Mouse (Mus musculus): ENCODE data around the gene Zfp867. TPM values are rescaled to one million over a fixed set of nuclear protein-coding genes. Genes with fewer than 3 reads are reported as not detected.
A peak's percentile ranks its signal among the peaks of the same experiment; 100 is the strongest.

The Zfp867 gene
- polyA plus RNA-seq (2015; fragmentation: Nextera tagmentation; extraction: Ambion mirVana) = 8.8 and 8.9 TPM in 2 replicates

DNA sequence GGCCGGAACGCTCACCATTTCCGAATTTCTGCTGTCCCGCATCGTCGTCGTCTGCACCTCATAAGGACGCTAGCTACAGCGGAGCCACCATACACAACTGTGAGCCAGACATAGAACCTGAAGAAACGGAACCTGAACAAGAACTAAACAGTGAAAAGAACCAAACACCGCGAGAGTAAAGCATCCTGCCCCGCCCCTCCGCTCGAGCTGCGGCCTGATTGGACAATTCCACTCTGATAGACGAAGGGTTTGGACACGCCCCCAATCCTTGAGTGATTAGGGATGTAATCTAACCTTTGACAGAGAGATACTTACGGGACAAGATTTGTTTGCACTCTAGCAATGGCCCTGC is at the start of gene Zfp867:
Gene Zfp867 (minus strand): TSS at position 149 of the 352 bp plus-strand sequence.
- peak; percentile 87 for ATAC-seq (ENCODE audit: insufficient number of reproducible peaks, low FRiP score, low TSS enrichment, low read depth)
- WGBS = 0% methylated on average over 19 of the region's 19 CpGs
- peak within 1 kb of the TSS; percentile 90 for H3K27ac ChIP-seq (replicated peaks)
- no peaks in the 10 kb centered on the region for H3K36me3 ChIP-seq
- H3K4me2 ChIP-seq (replicated peaks) = peak within 1 kb of the TSS; percentile 74
- H3K27me3 ChIP-seq = no peaks in the 10 kb centered on the region
- H3K9ac ChIP-seq = peak within 1 kb of the TSS; percentile 92
- peak within 1 kb of the TSS; percentile 86 for H3K4me3 ChIP-seq (replicated peaks)
- H3K4me1 ChIP-seq = peaks cover 5% of the 10 kb centered on the region
- no peaks in the 10 kb centered on the region for H3K9me3 ChIP-seq (replicated peaks)

DNA sequence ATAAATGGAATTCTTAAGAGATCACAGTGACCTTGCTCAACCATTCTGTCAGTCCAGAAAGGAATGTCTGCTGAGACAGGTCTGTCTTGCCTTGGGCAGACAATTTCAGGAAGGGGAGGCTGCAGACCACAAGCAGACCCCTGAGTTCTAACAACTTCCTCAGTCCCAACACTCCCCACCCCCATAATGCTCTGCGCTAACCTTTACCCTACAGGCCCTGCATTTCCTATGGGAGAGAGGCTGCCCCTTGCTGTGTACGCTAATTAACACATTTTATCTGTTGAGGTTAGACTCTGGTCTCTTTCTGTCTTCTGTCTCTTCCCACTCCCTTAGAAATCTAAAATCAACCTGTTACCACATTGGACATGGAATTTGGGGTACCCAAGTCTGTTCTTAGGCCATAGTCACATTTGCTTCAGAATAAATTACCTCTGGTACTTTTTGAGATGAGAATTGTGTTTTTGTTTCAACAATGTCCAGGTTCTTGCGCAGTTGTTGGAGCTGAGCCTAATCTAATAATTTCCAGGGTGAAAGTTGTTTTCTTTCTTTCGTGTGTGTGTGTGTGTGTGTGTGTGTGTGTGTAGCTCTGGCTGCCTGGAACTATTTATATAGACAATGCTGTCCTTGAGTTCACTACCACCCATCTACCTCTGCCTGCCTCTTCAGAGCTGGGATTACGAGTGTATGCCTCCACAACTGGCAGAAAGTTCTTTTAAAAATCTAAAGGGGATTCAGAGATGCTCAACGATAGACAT is 47.6 kb upstream of the Zfp867 start:
- 54% methylated on average over 6 of the region's 6 CpGs for WGBS

DNA sequence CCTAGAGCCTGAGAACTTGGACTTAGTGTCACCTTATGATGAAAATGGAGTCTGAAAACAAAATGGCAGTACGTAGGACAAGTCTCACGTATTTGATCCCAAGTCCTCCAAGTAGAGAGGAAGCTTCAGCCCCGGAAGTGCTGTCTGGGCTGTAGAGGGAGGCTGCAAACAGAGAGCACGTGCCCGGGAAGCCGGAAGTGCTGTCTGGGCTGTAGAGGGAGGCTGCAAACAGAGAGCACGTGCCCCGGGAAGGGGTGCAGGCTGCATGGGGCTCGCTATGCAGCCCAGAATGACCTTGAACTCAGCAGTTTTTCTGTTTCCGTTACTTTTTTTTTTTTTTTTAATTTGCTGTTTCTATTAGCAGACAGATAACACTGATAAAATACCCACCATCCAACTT is 46.0 kb upstream of the Zfp867 start:
- no peaks in the 10 kb centered on the region for H3K36me3 ChIP-seq
- H3K27me3 ChIP-seq = no peaks in the 10 kb centered on the region
- WGBS = 65% methylated on average over 10 of the region's 10 CpGs
- no peak overlapping the region for H3K4me2 ChIP-seq (replicated peaks)
- no peak overlapping the region for H3K9ac ChIP-seq
- no peaks in the 10 kb centered on the region for H3K4me1 ChIP-seq
- H3K27ac ChIP-seq (replicated peaks) = no peak overlapping the region
- ATAC-seq (ENCODE audit: insufficient number of reproducible peaks, low FRiP score, low TSS enrichment, low read depth) = no peak
- no peak overlapping the region for H3K4me3 ChIP-seq (replicated peaks)
- H3K9me3 ChIP-seq (replicated peaks) = no peaks in the 10 kb centered on the region

More for the DNA sequence above, 47.6 kb upstream of the Zfp867 start:
- Histone ChIP-seq H3K9me3 (replicated peaks) (no peaks in the 10 kb centered on the region), H3K36me3 (no peaks in the 10 kb centered on the region), H3K9ac (no peak overlapping the region), H3K4me3 (replicated peaks) (no peak overlapping the region), H3K4me1 (no peaks in the 10 kb centered on the region), H3K27ac (replicated peaks) (no peak overlapping the region), H3K27me3 (no peaks in the 10 kb centered on the region), H3K4me2 (replicated peaks) (no peak overlapping the region)
- ATAC-seq (ENCODE audit: insufficient number of reproducible peaks, low FRiP score, low TSS enrichment, low read depth) = no peak

DNA sequence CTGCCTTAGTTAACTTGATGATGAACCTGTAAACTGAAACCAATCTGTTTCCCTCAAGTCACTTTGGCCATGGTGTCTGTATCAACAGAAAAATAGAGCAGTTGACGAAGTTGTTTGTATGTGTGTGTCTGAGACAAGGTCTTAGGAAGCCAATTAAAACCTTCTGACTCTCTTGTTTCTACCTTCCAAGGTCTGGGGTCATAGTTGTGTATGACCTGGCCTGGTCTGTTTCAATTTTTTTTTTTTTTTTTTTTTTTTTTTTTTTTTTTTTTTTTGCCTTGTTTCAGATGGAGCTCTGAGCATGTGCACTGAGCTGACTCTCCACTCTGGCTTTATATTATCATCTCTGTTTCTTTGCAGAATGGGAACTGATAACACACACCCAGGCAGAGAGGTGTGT is 45.2 kb upstream of the Zfp867 start:
- H3K4me3 ChIP-seq (replicated peaks) = no peak overlapping the region
- H3K4me1 ChIP-seq = no peaks in the 10 kb centered on the region
- no peaks in the 10 kb centered on the region for H3K36me3 ChIP-seq
- H3K27me3 ChIP-seq = no peaks in the 10 kb centered on the region
- no peak overlapping the region for H3K9ac ChIP-seq
- H3K4me2 ChIP-seq (replicated peaks) = no peak overlapping the region
- 92% methylated on average over 1 of the region's 1 CpGs for WGBS
- H3K9me3 ChIP-seq (replicated peaks) = no peaks in the 10 kb centered on the region
- ATAC-seq (ENCODE audit: insufficient number of reproducible peaks, low FRiP score, low TSS enrichment, low read depth) = no peak
- no peak overlapping the region for H3K27ac ChIP-seq (replicated peaks)

DNA sequence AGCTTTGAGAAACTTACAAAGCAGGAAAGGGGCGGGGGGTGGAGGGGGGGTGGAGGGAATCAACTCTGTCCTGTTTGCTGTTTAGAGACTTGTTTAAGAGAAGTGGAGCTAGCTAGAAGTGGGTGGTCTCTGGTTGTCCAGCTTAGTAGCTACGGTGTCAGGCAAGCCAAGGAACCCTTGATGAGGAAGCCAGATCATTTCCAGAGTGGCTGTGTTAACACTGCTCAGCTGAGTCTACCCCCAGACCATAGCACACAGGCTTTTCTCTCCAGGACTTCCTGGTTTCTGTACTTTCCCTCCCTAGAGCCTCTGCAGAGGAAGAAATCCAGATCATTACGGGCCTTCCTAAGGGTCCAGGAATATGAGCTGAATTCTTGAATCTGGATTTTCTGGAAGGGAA is 42.5 kb upstream of the Zfp867 start:
- H3K4me2 ChIP-seq (replicated peaks) = no peak overlapping the region
- peak overlapping the region; percentile 7; the same call in 1 of the 2 replicates for H3K27ac ChIP-seq (replicated peaks)
- H3K36me3 ChIP-seq = peaks cover 8% of the 10 kb centered on the region; the same call in 1 of the 2 replicates
- no peak for ATAC-seq (ENCODE audit: insufficient number of reproducible peaks, low FRiP score, low TSS enrichment, low read depth)
- H3K9me3 ChIP-seq (replicated peaks) = no peaks in the 10 kb centered on the region
- WGBS = 36% methylated on average over 3 of the region's 3 CpGs
- H3K27me3 ChIP-seq = no peaks in the 10 kb centered on the region
- no peak overlapping the region for H3K9ac ChIP-seq
- H3K4me1 ChIP-seq = no peaks in the 10 kb centered on the region
- H3K4me3 ChIP-seq (replicated peaks) = no peak overlapping the region

DNA sequence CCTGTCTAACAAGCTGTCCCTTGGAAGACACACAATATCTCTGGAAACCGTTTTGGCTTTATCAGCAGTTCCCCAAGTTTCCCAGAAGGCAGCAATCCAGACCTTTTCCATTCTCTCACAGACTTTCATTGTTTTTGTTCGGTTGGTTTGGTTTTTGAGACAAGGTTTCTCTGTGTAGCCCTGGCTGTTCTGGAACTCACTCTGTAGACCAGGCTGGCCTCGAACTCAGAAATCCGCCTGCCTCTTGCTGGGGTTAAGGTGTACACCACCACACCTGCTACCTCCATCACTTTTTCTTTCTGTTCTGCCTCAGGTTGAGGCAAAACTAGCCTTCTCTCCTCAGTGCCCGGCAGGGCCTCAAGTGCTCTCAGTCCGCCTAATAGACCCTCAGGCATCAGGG is 42.1 kb upstream of the Zfp867 start:
- no peak for ATAC-seq (ENCODE audit: insufficient number of reproducible peaks, low FRiP score, low TSS enrichment, low read depth)
- Histone ChIP-seq H3K4me3 (replicated peaks) (no peak overlapping the region), H3K9ac (no peak overlapping the region), H3K36me3 (peaks cover 12% of the 10 kb centered on the region), H3K4me1 (no peaks in the 10 kb centered on the region), H3K27ac (replicated peaks) (peak overlapping the region; percentile 7; the same call in 1 of the 2 replicates), H3K27me3 (no peaks in the 10 kb centered on the region), H3K9me3 (replicated peaks) (no peaks in the 10 kb centered on the region), H3K4me2 (replicated peaks) (no peak overlapping the region)
- WGBS = 47% methylated on average over 6 of the region's 6 CpGs

DNA sequence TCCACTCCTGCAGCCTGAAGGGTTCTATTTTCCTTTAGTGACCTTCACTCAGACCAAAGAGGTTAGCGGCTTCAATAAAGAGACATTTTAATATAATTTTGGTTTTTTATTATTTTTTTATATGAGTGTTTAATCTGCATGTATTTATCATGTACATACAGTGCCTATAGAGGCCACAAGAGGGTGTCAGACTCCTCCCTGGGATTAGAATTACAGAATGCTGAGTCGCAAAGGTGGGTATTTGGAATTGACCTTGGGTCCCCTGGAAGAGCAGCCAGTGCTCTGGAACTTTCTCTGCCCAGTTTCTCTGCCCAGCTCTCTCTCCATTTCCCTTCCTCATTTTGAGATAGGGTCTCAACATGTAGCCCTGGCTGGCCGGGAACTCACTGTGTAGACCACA is 41.3 kb upstream of the Zfp867 start:
- 78% methylated on average over 3 of the region's 3 CpGs for WGBS
- Histone ChIP-seq H3K36me3 (peaks cover 12% of the 10 kb centered on the region), H3K9me3 (replicated peaks) (no peaks in the 10 kb centered on the region), H3K4me2 (replicated peaks) (no peak overlapping the region), H3K27ac (replicated peaks) (no peak overlapping the region), H3K9ac (no peak overlapping the region), H3K27me3 (no peaks in the 10 kb centered on the region), H3K4me3 (replicated peaks) (no peak overlapping the region), H3K4me1 (no peaks in the 10 kb centered on the region)
- ATAC-seq (ENCODE audit: insufficient number of reproducible peaks, low FRiP score, low TSS enrichment, low read depth) = no peak

DNA sequence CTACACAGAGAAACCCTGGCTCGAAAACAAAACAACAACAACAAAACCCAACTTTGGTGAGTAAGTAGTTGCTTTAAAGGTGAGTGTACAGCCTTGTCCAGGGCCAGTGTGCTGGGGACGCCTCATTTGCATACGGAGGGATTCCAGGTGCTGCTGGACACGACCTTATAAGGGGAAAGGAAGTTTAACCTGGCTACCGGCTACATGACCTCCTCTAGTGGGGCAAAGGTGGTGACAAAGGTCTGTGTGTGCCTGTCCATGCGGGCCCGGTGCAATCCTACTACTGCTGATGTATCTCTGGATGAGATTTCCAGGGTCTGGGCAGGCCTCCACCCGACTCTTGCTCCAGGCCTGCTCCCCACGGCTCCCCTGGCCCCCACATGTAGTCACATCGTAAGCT is 40.5 kb upstream of the Zfp867 start:
- H3K4me3 ChIP-seq (replicated peaks) = no peak overlapping the region
- no peak overlapping the region for H3K4me2 ChIP-seq (replicated peaks)
- ATAC-seq (ENCODE audit: insufficient number of reproducible peaks, low FRiP score, low TSS enrichment, low read depth) = no peak
- H3K27me3 ChIP-seq = no peaks in the 10 kb centered on the region
- WGBS = 77% methylated on average over 10 of the region's 10 CpGs
- H3K27ac ChIP-seq (replicated peaks) = no peak overlapping the region
- H3K36me3 ChIP-seq = peaks cover 12% of the 10 kb centered on the region
- no peaks in the 10 kb centered on the region for H3K9me3 ChIP-seq (replicated peaks)
- H3K9ac ChIP-seq = no peak overlapping the region
- H3K4me1 ChIP-seq = peaks cover 3% of the 10 kb centered on the region

DNA sequence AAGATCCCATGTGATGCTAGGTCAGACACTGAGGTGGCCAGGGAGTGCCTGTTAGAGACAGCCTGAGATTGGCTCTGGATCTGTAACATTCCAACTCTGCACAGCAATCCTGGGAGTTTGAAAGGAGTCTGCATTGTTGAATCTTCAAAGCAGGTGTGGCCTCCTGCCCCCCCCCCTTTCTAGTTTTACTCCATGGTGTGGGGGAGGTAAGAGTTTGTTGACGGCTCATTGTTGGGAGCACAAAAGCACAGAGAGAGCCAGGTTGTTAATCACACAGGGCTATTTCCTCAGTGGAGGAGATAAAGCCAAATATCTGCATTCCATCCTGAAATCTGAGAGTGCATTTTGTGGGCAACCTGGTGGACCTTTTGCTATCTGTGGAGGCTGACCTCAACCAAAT is 39.3 kb upstream of the Zfp867 start:
- H3K4me2 ChIP-seq (replicated peaks) = no peak overlapping the region
- peaks cover 12% of the 10 kb centered on the region for H3K36me3 ChIP-seq
- WGBS = 80% methylated on average over 1 of the region's 1 CpGs
- H3K4me1 ChIP-seq = peaks cover 11% of the 10 kb centered on the region
- H3K4me3 ChIP-seq (replicated peaks) = no peak overlapping the region
- H3K9me3 ChIP-seq (replicated peaks) = no peaks in the 10 kb centered on the region
- no peak for ATAC-seq (ENCODE audit: insufficient number of reproducible peaks, low FRiP score, low TSS enrichment, low read depth)
- H3K27me3 ChIP-seq = no peaks in the 10 kb centered on the region
- H3K9ac ChIP-seq = no peak overlapping the region
- H3K27ac ChIP-seq (replicated peaks) = no peak overlapping the region

DNA sequence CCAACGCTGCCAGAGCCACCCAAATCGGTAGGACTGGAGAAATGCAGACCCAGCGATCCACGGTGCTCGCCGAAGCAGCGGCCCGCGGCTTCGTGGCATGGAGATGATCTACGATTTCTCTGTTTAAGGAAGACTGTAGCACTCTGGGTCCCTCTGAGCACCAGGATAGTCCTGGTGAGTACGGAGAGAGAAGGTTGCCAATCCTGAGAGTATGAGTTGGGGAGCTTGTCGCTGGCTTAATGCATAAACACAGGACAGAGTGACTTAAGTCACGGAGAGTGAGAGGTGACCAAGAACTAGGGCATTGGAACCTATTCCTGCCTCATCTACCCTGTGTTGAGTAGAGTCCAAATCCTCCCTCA is 34.4 kb upstream of the Zfp867 start:
- peak; percentile 22 for ATAC-seq (ENCODE audit: insufficient number of reproducible peaks, low FRiP score, low TSS enrichment, low read depth)
- Histone ChIP-seq H3K9ac (peak overlapping the region; percentile 97), H3K36me3 (peaks cover 38% of the 10 kb centered on the region), H3K9me3 (replicated peaks) (no peaks in the 10 kb centered on the region), H3K27ac (replicated peaks) (peak overlapping the region; percentile 98), H3K4me1 (peaks cover 18% of the 10 kb centered on the region), H3K4me2 (replicated peaks) (peak overlapping the region; percentile 77), H3K27me3 (no peaks in the 10 kb centered on the region), H3K4me3 (replicated peaks) (peak overlapping the region; percentile 90)
- 1% methylated on average over 14 of the region's 14 CpGs for WGBS

DNA sequence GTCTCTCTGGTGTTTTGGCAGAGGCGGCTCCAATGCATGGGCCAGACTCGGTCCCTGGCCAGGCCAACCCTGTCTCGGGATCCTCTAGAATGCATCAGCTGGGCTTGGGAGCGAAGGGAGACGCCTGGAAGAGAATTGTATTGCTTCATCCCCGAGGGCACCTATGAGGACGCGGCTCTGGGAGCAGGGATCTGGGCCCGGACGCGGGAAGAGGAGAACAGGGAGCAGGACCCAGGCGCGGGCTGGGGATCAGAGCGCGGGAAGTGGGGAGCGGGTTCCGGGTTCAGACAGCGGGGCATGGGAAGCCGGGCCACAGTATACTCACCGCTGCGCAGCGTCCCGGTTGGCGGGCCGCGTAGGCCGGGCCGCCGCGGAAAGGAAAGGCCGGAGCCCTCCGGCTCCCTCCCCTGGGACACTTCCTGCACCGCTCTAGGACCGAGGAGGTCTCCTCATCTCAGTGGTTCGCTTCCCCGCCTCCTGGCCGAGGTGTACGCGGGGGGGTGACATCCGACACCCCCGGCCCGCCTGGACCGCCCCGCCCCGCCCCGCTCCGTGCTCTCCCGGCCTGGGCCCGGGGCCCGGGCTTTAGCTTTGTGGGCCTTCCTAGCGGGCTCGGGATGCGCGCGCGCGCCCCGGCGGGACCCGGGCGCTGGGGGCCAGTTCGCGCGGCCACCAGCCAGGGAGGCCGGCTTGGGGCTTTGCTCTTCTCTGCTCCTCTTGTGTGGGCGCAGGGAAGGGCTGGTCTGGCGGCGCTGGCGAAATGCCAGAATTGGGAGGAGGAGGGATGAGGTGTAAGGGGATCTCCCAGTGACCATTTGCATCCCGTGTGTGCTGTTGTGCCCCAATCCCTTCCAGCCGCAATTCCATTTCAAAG is 33.8 kb upstream of the Zfp867 start:
- WGBS = under 1% methylated on average over 62 of the region's 71 CpGs
- Histone ChIP-seq H3K4me1 (peaks cover 18% of the 10 kb centered on the region), H3K9me3 (replicated peaks) (no peaks in the 10 kb centered on the region), H3K36me3 (peaks cover 39% of the 10 kb centered on the region), H3K9ac (peak overlapping the region; percentile 97), H3K4me3 (replicated peaks) (peak overlapping the region; percentile 90), H3K4me2 (replicated peaks) (peak overlapping the region; percentile 77), H3K27me3 (no peaks in the 10 kb centered on the region), H3K27ac (replicated peaks) (peak overlapping the region; percentile 98)
- peak; percentile 95 for ATAC-seq (ENCODE audit: insufficient number of reproducible peaks, low FRiP score, low TSS enrichment, low read depth)

All from embryonic facial prominence, embryonic 15.5 days (tissue).